Mouse (Mus musculus) CH12F3 (cell line): ENCODE data around the gene Ftsj3.

ENCODE experiments used
- in situ Hi-C: fragments of 300-500 bp; cut with MboI; formaldehyde crosslinking; loops from 2 replicates; pipeline ENCODE4 v1.14.3; 2020; ENCODE audit warnings: low sequenced_read_pairs

Ftsj3 gene

DNA sequence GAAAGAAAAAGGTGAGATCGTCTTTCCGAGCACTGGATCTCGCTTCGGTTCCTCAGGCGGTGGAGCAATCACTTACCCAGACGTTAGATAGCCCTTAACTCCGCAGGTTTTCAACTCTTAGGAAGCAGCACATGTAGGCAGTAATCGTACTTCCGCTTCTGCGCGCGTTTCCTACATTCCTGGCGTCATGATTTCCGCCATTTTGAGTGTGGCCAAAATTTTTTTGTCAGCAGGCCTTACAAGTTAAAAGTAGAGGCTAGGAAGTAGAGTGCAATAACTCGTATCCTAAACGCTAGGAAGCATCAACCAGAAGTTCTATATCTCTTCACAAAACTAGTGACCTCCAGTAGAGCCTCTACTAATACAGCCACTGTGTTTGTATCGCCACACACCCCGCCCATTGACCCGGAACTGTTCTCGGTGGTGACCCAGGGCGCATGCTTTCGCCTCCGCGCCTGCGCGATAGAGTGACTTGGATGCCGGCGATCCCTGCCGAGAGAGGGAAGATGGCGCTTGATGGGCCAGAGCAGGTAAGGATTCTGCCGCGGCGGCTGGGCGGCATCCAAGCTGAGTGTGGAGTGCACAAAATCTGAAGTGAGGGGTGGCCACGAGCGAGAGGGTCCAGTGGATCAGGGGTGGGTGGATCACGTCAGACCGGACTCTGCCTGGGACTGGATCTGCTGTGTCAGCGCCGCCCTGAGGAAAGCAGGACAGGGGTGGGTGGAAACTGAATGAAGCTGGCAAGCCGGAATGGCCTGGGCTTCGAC, at the start of gene Ftsj3, which contains the start of gene Psmc5:
Gene Ftsj3, minus strand, starts transcription at position 395 of the 767 bp plus-strand sequence.
Gene Psmc5, plus strand, starts transcription at position 470 of the 767 bp plus-strand sequence.
- in situ Hi-C loops = no loop called here

DNA sequence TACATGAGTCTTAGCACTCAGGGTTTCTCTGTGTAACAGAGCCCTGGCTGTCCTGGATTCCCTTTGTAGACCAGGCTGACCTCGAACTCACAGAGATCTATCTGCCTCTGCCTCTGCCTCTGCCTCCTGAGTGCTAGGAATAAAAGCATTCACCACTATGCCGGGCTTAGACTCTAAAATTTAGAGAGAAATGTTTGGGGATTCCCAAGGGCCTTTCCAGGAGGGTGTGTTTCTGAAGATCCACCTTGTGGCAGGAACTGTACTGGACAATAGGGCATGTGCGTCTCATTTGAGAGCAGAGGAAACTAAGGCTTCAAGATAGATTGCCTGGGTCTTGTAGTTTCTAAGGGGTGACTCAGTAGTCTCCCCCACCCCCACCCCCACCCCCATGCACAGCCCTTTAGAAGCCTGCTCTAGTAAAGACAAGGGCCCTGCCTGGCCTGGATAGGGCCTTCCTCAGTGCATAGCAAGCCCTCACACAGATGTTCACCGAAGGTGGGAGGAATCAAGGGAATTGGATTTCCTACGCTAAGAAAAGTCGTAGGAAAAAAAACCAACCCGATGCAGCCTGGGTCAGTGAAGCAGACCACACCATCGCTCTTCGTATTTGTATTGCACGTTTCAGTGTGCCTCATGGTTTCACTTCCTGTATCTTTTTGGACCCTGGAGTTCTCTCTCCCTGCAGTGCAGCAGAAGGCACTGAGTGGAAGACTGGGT, 49.6 kb upstream of the Ftsj3 start:
- in situ Hi-C loops = no loop called here

GRCm38 (mm10) chr11:106302634-106303033, 46.8 kb upstream of the Ftsj3 start:
- in situ Hi-C loops = no loop called here

DNA sequence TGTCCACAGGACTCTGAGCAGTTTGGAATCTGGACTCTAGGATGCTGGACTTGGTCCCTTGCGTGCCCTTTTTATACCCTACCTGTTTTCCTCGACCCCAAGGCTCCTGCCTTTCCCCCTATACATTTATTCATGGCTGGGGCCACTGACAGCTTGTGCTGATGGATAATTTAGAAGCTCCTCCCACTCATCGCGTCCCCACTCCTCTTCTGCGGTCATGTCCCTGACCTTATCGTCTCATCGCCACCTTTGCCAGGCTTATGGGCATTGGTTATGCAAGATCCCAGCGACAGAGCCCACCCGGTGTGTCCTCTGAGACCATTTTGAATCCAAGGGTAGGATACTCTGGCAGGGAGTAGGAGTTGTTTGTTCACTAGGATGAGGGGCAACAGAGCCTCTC, 45.9 kb upstream of the Ftsj3 start, which contains the start of gene Gh:
Gene Gh, minus strand, starts transcription at position 101 of the 400 bp plus-strand sequence.
- in situ Hi-C loops = no loop called here

DNA sequence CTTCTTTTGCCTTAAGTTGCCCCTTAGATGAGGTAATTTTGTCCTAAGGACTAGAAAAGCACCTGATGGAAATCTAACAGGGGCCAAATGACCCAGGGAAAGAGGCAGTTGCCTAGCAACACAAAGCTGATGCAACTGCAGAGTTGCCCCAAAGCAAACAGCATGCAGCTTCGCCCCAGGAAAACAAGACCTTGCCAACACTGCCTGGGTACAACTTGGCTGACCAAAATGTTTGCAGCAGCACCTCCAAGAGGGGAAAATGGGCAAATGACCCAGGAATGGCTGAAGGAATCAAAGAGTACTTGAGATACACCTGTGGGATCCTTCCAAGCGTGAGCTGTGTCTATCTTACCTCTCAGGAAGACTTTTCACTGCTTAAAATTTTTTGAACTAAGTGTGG, 36.0 kb upstream of the Ftsj3 start:
- in situ Hi-C loops = no loop called here

DNA sequence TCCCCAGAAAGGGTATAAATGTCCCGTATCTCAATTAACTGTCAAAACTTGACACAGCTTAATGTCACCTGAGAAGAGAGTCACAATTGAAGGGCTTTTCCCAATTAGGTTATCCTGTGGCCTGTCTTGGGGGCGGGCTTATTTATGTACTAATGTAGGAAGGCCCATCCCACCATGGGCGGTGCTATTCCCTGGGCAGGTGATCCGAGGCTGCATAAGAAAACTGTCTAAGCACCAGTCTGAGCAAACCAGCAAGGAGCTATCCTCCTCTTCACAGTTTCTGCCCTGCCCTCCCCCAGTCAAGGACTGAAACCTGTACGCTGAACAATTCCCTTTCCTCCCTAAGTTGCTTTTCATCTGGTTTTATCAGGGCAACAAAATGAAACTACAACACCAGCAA, 34.5 kb upstream of the Ftsj3 start:
- in situ Hi-C loops = no loop called here

DNA sequence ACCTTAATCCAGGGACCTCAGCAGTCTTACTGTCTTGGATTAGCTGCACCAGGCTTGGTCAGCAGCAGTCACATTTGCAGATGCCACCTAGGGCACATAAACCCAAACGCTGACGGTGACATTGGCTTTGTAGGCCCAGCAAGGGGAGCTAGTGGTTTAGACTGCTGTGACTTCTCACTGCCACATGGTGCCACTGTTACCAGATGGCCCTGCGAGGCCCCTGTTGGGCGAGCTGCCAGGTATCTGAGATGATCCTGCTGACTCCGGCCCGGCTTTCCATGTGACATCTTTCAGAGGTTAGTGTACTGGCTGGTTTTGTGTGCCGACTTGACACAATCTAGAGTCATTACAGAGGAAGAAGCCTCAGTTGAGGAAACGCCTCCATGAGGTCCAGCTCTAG, 33.5 kb upstream of the Ftsj3 start:
- in situ Hi-C loops = no loop called here

DNA sequence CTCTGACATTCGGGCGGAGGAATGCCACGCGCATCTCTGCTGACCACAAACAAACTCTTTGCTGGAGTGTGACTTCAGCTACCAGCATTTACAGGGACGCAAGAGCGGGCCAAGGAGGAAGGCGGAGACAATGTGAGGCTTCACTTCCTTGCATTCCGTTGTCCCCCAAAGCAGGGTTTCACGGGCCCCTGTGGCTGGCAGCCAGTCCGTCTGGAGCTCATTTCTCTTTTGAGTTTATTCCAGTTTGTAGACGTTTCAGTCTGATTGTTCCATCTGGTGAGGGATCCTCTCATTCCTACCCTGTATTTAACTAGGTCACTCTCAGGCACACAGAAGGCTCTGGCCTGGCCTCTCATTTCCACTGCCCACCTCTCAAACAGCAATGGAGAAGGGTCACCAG, 31.1 kb upstream of the Ftsj3 start:
- in situ Hi-C loops = no loop called here

- in situ Hi-C loops = no loop called here
These were observed 30.3 kb upstream of the Ftsj3 start for GRCm38 (mm10) chr11:106286206-106286605.

GRCm38 (mm10) chr11:106284126-106284525, 28.2 kb upstream of the Ftsj3 start:
- in situ Hi-C loops = no loop called here

DNA sequence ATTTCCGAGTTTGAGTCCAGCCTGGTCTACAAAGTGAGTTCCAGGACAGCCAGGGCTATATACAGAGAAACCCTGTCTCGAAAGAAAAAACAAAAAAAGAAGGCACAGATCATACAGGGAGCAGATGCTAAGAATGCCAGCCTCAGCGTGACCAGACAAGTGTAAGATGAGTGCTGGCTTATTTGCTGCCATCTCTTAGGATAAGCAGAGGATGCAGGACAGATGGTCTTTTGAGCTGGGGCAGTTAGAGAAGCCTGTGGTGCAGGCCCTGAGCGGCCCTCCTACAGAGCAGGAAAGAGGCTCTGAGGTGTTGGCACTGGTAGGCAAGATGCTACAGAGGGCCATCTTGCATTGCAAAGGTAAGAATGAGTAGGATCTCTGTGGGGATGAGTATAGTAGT, 27.5 kb upstream of the Ftsj3 start:
- in situ Hi-C loops = no loop called here

- in situ Hi-C loops = no loop called here
These were observed 26.6 kb upstream of the Ftsj3 start for GRCm38 (mm10) chr11:106282452-106282851.

- in situ Hi-C loops = no loop called here
These were observed 20.6 kb upstream of the Ftsj3 start, which contains the start of gene Tcam1 for GRCm38 (mm10) chr11:106276454-106276853. Gene Tcam1 (plus strand): TSS chr11:106276672.

GRCm38 (mm10) chr11:106274971-106275411, 19.1 kb upstream of the Ftsj3 start:
- in situ Hi-C loops = no loop called here

DNA sequence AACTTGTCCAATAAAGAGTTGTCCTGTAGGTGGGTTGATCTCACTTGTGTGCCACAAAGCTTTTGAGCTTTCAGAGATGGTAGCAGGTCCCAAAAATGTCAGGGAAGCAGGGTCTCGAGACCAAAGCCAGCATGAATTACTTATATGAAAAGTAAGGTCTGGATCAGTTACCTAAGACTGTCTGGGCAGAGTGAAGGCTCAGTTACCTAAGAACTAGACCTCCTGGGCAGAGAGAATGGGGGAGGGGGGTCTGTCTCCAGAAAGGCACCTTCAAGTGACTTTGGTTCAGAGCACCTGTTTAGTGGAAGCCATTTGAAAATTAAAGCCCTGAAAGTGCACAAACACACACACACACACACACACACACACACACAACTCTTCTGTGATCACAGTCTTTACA, 18.5 kb upstream of the Ftsj3 start:
- in situ Hi-C loops = no loop called here

DNA sequence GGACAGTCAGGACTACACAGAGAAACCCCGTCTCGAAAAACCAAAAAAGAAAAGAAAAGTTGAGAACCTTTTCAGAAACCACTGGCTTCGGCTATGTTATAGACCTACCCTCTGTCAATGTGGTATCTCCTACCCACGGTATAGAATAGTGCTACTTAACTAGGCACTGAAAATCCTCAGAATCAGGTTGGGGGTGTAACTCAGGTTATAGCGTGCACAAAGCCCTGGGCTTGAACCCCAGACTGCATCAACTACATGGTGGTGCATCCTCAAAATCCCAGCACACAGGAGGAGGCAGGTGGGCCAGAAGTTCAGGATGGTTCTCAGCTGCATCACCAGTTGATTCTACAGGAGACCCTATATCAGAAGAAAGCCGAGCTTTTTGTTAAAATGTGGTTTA, 17.9 kb upstream of the Ftsj3 start:
- in situ Hi-C loops = no loop called here

DNA sequence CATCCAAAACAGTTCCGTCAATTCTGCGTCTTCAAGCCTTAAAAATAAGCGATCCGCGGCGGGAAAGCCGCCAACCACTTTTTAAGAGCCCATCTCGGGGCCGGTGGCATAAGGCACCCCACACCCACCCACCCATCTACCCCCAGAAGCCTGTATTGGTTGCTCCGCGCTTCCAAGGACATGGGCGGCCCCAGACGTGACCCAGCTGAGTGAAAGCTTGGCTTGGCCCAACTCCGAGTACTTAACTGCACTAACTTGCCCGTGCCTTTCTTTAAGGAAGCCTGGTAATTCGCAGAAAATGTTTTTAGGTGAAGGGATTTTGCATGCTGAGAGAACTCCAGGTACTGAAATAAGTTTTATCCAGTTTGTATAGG, 17.4 kb upstream of the Ftsj3 start:
- in situ Hi-C loops = no loop called here

- in situ Hi-C loops = no loop called here
These were observed 16.9 kb upstream of the Ftsj3 start, which contains the start of gene Smarcd2 for GRCm38 (mm10) chr11:106272644-106273310. Gene Smarcd2 (minus strand): TSS chr11:106272972.

- in situ Hi-C loops = no loop called here
These were observed 16.1 kb upstream of the Ftsj3 start for GRCm38 (mm10) chr11:106271794-106272643.

GRCm38 (mm10) chr11:106271131-106271793, 15.4 kb upstream of the Ftsj3 start:
- in situ Hi-C loops = no loop called here
